Mouse (Mus musculus) cortical plate, adult 2 months (tissue): Measurements from ENCODE around the gene Fbxo44.

Experiments used
- CTCF ChIP-seq: fragments of 200-500 bp; IDR thresholded peaks from 2 replicates; pipeline ENCODE4 v1.5.1; 2011; ENCODE audit warnings: mild to moderate bottlenecking, control low read depth, low read length; ENCODE audit not compliant: insufficient read depth; ENCODE audit errors: extremely low read depth
- POLR2A ChIP-seq: fragments of 200-500 bp; IDR thresholded peaks from 2 replicates; pipeline ENCODE4 v1.6.1; 2011; ENCODE audit warnings: mild to moderate bottlenecking, low read length, control low read depth; ENCODE audit not compliant: insufficient read depth; ENCODE audit errors: extremely low read depth

GRCm38 (mm10) chr4:148184564-148184963, 24.3 kb upstream of the Fbxo44 start:
- TF ChIP-seq CTCF (no peak), POLR2A (no peak)
